In genomic region chr9:3023985-3024648, GRCm38 (mm10) we compare ENCODE assay signal across 12 mouse cellular contexts. TPM values are rescaled to one million over a fixed set of nuclear protein-coding genes. Genes with fewer than 3 reads are reported as not detected.
DNase-seq lines count a peak whose midpoint lies in the region; TF ChIP-seq lines count a peak whose summit lies in the region.
"Not testable (repeated sequence)": the region's sequence is repeated elsewhere in the genome, so short reads cannot be mapped to it uniquely, and the experiment has no call there.
"Had no signal": no experiment of that assay in that cellular context is flagged by ENCODE, and none has a peak within 500 bp of the region (broad histone marks: within the 10 kb centered on the region; RNA-seq: fewer than 3 reads in every experiment).

No protein-coding gene starts in this region.

- intact Hi-C loops in heart, postnatal 10 days (cut with DNase I); left cerebral cortex, postnatal 10 days (cut with DNase I): not testable (repeated sequence)

- H3K4me3 ChIP-seq in layer of hippocampus, adult 2 months, result not testable (repeated sequence)

- not testable (repeated sequence) for TF ChIP-seq CTCF in layer of hippocampus, adult 2 months (conservative IDR thresholded peaks at IDR 0.05)

- DNase-seq in CD8-positive naive resting alpha-beta T cell, adult 2 months (ENCODE audit: low read depth in 2 of 2, low spot score in 2 of 2), result peak; percentile 100
- peak; percentile 97 to 100 for DNase-seq in frontal cortex, adult 2 months (ENCODE audit: extremely low spot score in 1 of 2, low spot score in 1 of 2)
- DNase-seq in heart, postnatal 10 days, result peak; percentile 75 to 82
- peak; percentile 99 to 100 for DNase-seq in layer of hippocampus, adult 2 months (ENCODE audit: low spot score in 2 of 2)
- DNase-seq in left cerebral cortex, postnatal 10 days (ENCODE audit: extremely low spot score in 1 of 2, low spot score in 2 of 2), result peak; percentile 25 to 85
- peak; percentile 98 to 99 for DNase-seq in natural killer cell, adult 2 months (ENCODE audit: low spot score in 2 of 2)
- peak; percentile 67 to 95 for DNase-seq in spleen, postnatal 10 days (ENCODE audit: low spot score in 2 of 2)
- DNase-seq in urinary bladder, adult 18-20 months (ENCODE audit: low spot score in 2 of 2), result peak; percentile 65 to 82

- H3K27ac ChIP-seq in layer of hippocampus, adult 2 months, result not testable (repeated sequence)

RNA-seq across cellular contexts. Expression of gene Gm10718, which starts 0.8 kb away (rescaled TPM):
- polyA plus RNA-seq in frontal cortex, adult 2 months (2012; rRNA removed), result 0.26 and 0.32 TPM in 2 replicates
- total RNA-seq in heart, postnatal 10 days (2021), result under 1 TPM in 1 of 2 experiments, not detected in 1; 0.99 TPM
- total RNA-seq in layer of hippocampus, adult 2 months (2021), result 1 to 10 TPM in 1 of 2 experiments, not detected in 1; 1.2 TPM
- 1 to 10 TPM in 1 of 2 experiments, under 1 TPM in 1; 0.54 to 1.4 TPM for total RNA-seq in left cerebral cortex, postnatal 10 days (2021)
- polyA plus RNA-seq: activated CD4-positive, CD25-positive, alpha-beta regulatory T cell, adult 4 months; liver, embryonic 12.5 days had no signal

RNA-seq across cellular contexts. Expression of gene Gm10717, which starts 1.1 kb away (rescaled TPM):
- not detected in 2 replicates for polyA plus RNA-seq in frontal cortex, adult 2 months (2012; rRNA removed)
- not detected for total RNA-seq in heart, postnatal 10 days (2021)
- not detected for total RNA-seq in layer of hippocampus, adult 2 months (2021)
- under 1 TPM in 1 of 2 experiments, not detected in 1; 0.73 TPM for total RNA-seq in left cerebral cortex, postnatal 10 days (2021)
- polyA plus RNA-seq: liver, embryonic 12.5 days had no signal

RNA-seq across cellular contexts. Expression of gene Gm10719, which starts 6.9 kb away (rescaled TPM):
- not detected in 2 replicates for polyA plus RNA-seq in frontal cortex, adult 2 months (2012; rRNA removed)
- total RNA-seq in heart, postnatal 10 days (2021), result not detected
- total RNA-seq in layer of hippocampus, adult 2 months (2021), result under 1 TPM in 1 of 2 experiments, not detected in 1; 0.95 TPM
- not detected for total RNA-seq in left cerebral cortex, postnatal 10 days (2021)
- polyA plus RNA-seq: heart, embryonic 14.5 days; liver, embryonic 12.5 days had no signal

RNA-seq across cellular contexts. Expression of gene Gm10720, which starts 8.7 kb away (rescaled TPM):
- not detected in 2 replicates for polyA plus RNA-seq in frontal cortex, adult 2 months (2012; rRNA removed)
- total RNA-seq in heart, postnatal 10 days (2021), result not detected
- not detected for total RNA-seq in layer of hippocampus, adult 2 months (2021)
- not detected for total RNA-seq in left cerebral cortex, postnatal 10 days (2021)
- polyA plus RNA-seq: activated CD4-positive, CD25-positive, alpha-beta regulatory T cell, adult 4 months; G1E; heart, embryonic 14.5 days; liver, embryonic 12.5 days had no signal

RNA-seq across cellular contexts. Expression of gene Gm17535, which starts 10.3 kb away (rescaled TPM):
- not detected in 2 replicates for polyA plus RNA-seq in frontal cortex, adult 2 months (2012; rRNA removed)
- total RNA-seq in heart, postnatal 10 days (2021), result not detected
- total RNA-seq in layer of hippocampus, adult 2 months (2021), result not detected
- not detected for total RNA-seq in left cerebral cortex, postnatal 10 days (2021)
- polyA plus RNA-seq: heart, embryonic 14.5 days; liver, embryonic 12.5 days had no signal
